Mouse (Mus musculus) myocyte (in vitro differentiated cells): ENCODE measurements around the gene Bysl. TPM values are rescaled to one million over a fixed set of nuclear protein-coding genes. Genes with fewer than 3 reads are reported as not detected.

Experiments used
- H3K27me3 ChIP-seq: one replicate; pipeline ENCODE4 v1.6.1; 2011; ENCODE audit not compliant: control insufficient read depth, insufficient read depth, insufficient read length
- H3K36me3 ChIP-seq: one replicate; pipeline ENCODE4 v1.6.1; 2011; ENCODE audit not compliant: control insufficient read depth, insufficient read depth
- H3K4me2 ChIP-seq: one replicate; pipeline ENCODE4 v1.6.1; 2011; ENCODE audit warnings: low read depth, control low read depth
- H3K4me3 ChIP-seq: one replicate; pipeline ENCODE4 v1.5.1; 2011; ENCODE audit warnings: mild to moderate bottlenecking, control low read depth, moderate library complexity
- H3K79me2 ChIP-seq: one replicate; pipeline ENCODE4 v1.6.1; 2011; ENCODE audit not compliant: control insufficient read depth, insufficient read depth
- H3ac ChIP-seq: one replicate; pipeline ENCODE4 v1.6.1; 2011; ENCODE audit not compliant: control insufficient read depth, insufficient read length
- CEBPB ChIP-seq: IDR thresholded peaks from 2 replicates; pipeline ENCODE4 v1.6.1; 2011; ENCODE audit warnings: mild to moderate bottlenecking, moderate library complexity; ENCODE audit not compliant: poor library complexity, insufficient read depth, severe bottlenecking
- E2F4 ChIP-seq: IDR thresholded peaks from one replicate; pipeline ENCODE4 v1.6.1; 2011; ENCODE audit warnings: mild to moderate bottlenecking, control low read depth, moderate library complexity; ENCODE audit not compliant: insufficient read depth
- MAX ChIP-seq: IDR thresholded peaks from one replicate; pipeline ENCODE4 v1.6.1; 2011; ENCODE audit warnings: low read depth, mild to moderate bottlenecking, control low read depth
- MYOD1 ChIP-seq, 3 experiments: IDR thresholded peaks; one replicate each; pipeline ENCODE4 v1.6.1; 2011; ENCODE audit warnings: control low read depth in 2 of 3, low read depth in 2 of 3, mild to moderate bottlenecking in 2 of 3, moderate library complexity in 1 of 3; ENCODE audit not compliant: insufficient read length in 2 of 3, control insufficient read depth in 1 of 3
- MYOG ChIP-seq, 3 experiments: IDR thresholded peaks; one replicate each; pipeline ENCODE4 v1.6.1; 2011; ENCODE audit warnings: control low read depth in 2 of 3, low read depth in 2 of 3, mild to moderate bottlenecking in 2 of 3; ENCODE audit not compliant: insufficient read length in 2 of 3, control insufficient read depth in 1 of 3, insufficient read depth in 1 of 3
- POLR2A ChIP-seq: IDR thresholded peaks from one replicate; pipeline ENCODE4 v1.6.1; 2011; ENCODE audit warnings: low read depth, mild to moderate bottlenecking, control low read depth, moderate library complexity; ENCODE audit not compliant: insufficient read length
- POLR2AphosphoS2 ChIP-seq: IDR thresholded peaks from one replicate; pipeline ENCODE4 v1.6.1; 2011; ENCODE audit warnings: low read depth, control low read depth; ENCODE audit not compliant: insufficient read length
- REST ChIP-seq: IDR thresholded peaks from one replicate; pipeline ENCODE4 v1.6.1; 2011; ENCODE audit warnings: mild to moderate bottlenecking, control low read depth, moderate library complexity; ENCODE audit not compliant: insufficient read depth, insufficient read length
- SRF ChIP-seq: IDR thresholded peaks from one replicate; pipeline ENCODE4 v1.6.1; 2011; ENCODE audit warnings: low read depth; ENCODE audit not compliant: control insufficient read depth, insufficient read length
- TCF12 ChIP-seq: IDR thresholded peaks from one replicate; pipeline ENCODE4 v1.6.1; 2011; ENCODE audit warnings: mild to moderate bottlenecking, control low read depth; ENCODE audit not compliant: poor library complexity, insufficient read depth, severe bottlenecking
- TCF3 ChIP-seq: IDR thresholded peaks from one replicate; pipeline ENCODE4 v1.6.1; 2011; ENCODE audit warnings: low read depth, control low read depth; ENCODE audit not compliant: insufficient read length
- USF1 ChIP-seq: IDR thresholded peaks from one replicate; pipeline ENCODE4 v1.6.1; 2011; ENCODE audit warnings: low read depth, mild to moderate bottlenecking, control low read depth, moderate library complexity
- polyA plus RNA-seq: library from polyadenylated mRNA; unstranded; fragments of >200 nt; fragmentation: generic; extraction: Trizol; gene quantifications from one replicate; pipeline ENCODE4 v1.2.1, GENCODE M21; 2012; ENCODE audit warnings: missing spikeins

Bysl gene
- polyA plus RNA-seq, 1 experiment = 41.0 TPM

DNA sequence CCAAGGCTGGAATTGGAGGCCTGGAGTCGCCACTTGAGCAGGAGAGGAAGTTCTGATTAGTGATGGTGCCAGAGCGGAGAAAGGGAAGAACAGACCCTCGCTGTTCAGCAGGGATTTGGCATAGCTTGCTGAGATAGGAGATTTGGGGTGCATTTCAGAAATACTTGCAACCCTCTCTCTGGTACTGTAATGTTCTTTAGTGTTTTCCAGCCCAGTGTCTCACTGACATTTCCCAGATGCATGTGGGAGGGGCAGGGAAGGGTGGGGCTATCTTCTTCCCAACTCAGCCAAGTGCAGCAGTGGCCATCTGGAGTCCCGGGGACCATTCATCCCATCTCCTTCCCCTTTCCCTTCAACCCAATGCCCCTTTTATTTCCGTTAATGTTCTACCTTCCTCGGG is 51.6 kb downstream of the Bysl start:
- H3K4me2 ChIP-seq = no peak overlapping the region
- TF ChIP-seq E2F4 (no peak), USF1 (no peak), MAX (no peak), MYOD1 (IDR thresholded peaks at IDR 0.05; ENCODE audit: control insufficient read depth in 1 of 3, insufficient read length in 2 of 3, low read depth in 2 of 3) (no peak), TCF12 (no peak), TCF3 (no peak)
- no peaks in the 10 kb centered on the region for H3K79me2 ChIP-seq
- no peaks in the 10 kb centered on the region for H3K36me3 ChIP-seq
- H3K4me3 ChIP-seq = no peak overlapping the region
- H3K27me3 ChIP-seq = no peaks in the 10 kb centered on the region
- no peak overlapping the region for H3ac ChIP-seq

- Histone ChIP-seq H3K27me3 (no peaks in the 10 kb centered on the region), H3K4me3 (no peak overlapping the region), H3K4me2 (no peak overlapping the region), H3K36me3 (no peaks in the 10 kb centered on the region), H3K79me2 (no peaks in the 10 kb centered on the region), H3ac (no peak overlapping the region)
- TF ChIP-seq CEBPB (no peak), TCF3 (no peak), TCF12 (no peak), MAX (no peak), MYOD1 (IDR thresholded peaks at IDR 0.05; ENCODE audit: control insufficient read depth in 1 of 3, insufficient read length in 2 of 3, low read depth in 2 of 3) (no peak), REST (no peak), POLR2A (no peak), MYOG (IDR thresholded peaks at IDR 0.05; ENCODE audit: control insufficient read depth in 1 of 3, insufficient read depth in 1 of 3, insufficient read length in 2 of 3, low read depth in 2 of 3) (no peak)
These were observed 54.1 kb downstream of the Bysl start for GRCm38 (mm10) chr17:47557179-47557578.

DNA sequence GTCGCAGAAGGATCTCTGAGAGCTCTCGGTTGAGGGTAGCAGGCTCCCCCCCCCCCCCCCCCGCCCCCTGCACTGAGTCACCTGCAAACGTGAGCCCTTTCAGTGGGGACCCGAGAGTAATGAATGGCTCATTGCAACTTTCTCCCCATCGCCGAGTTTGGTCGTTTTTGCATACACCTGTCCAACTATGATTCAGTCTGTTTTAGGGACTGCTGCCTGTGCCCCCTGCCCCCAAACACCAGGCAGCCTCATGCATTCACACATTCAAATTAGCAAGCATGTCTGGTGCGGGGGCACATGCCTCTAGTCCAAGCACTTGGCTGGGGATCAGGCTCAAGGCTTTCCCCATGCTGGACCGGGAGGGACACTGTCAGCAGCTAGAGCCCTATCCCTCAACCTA is 56.7 kb downstream of the Bysl start:
- no peak for TF ChIP-seq USF1
- no peak for TF ChIP-seq E2F4
- TF ChIP-seq MYOD1 (IDR thresholded peaks at IDR 0.05; ENCODE audit: control insufficient read depth in 1 of 3, insufficient read length in 2 of 3, low read depth in 2 of 3) = no peak
- TF ChIP-seq TCF12 = no peak
- TF ChIP-seq MAX = no peak
- no peak for TF ChIP-seq CEBPB
- TF ChIP-seq SRF = no peak
- TF ChIP-seq REST = no peak
- TF ChIP-seq POLR2AphosphoS2 = no peak
- no peak for TF ChIP-seq POLR2A
- TF ChIP-seq MYOG (IDR thresholded peaks at IDR 0.05; ENCODE audit: control insufficient read depth in 1 of 3, insufficient read depth in 1 of 3, insufficient read length in 2 of 3, low read depth in 2 of 3) = no peak
- Histone ChIP-seq H3K79me2 (no peaks in the 10 kb centered on the region), H3K36me3 (no peaks in the 10 kb centered on the region), H3ac (no peak overlapping the region), H3K27me3 (no peaks in the 10 kb centered on the region), H3K4me3 (no peak overlapping the region), H3K4me2 (no peak overlapping the region)

DNA sequence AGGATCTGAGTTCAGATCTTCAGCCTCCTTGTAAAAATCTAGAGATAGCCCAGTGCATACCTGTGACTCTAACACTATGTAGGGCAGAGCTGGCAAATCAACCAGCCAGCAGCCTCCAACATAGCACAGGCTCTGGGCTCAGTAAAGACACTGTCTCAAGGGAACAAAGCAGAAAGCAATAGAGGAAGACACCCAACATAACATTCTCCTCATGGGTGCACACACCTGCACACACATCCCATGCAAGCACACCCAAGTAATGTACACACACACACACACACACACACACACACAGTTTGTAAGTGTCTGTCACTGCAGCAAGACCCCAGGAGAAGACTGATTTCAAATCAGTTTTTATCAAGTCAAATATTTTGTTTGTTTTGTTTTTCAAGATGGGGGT is 58.3 kb downstream of the Bysl start:
- Histone ChIP-seq H3K79me2 (no peaks in the 10 kb centered on the region), H3ac (no peak overlapping the region), H3K27me3 (no peaks in the 10 kb centered on the region), H3K36me3 (no peaks in the 10 kb centered on the region), H3K4me2 (no peak overlapping the region), H3K4me3 (no peak overlapping the region)
- TF ChIP-seq MYOD1 (IDR thresholded peaks at IDR 0.05; ENCODE audit: control insufficient read depth in 1 of 3, insufficient read length in 2 of 3, low read depth in 2 of 3) (no peak), TCF3 (no peak), E2F4 (no peak), POLR2A (no peak), SRF (no peak), USF1 (no peak), MAX (no peak), MYOG (IDR thresholded peaks at IDR 0.05; ENCODE audit: control insufficient read depth in 1 of 3, insufficient read depth in 1 of 3, insufficient read length in 2 of 3, low read depth in 2 of 3) (no peak), POLR2AphosphoS2 (no peak), REST (no peak), CEBPB (no peak), TCF12 (no peak)

- Histone ChIP-seq H3K79me2 (no peaks in the 10 kb centered on the region), H3K4me3 (no peak overlapping the region), H3K4me2 (peak overlapping the region; percentile 15), H3ac (no peak overlapping the region), H3K27me3 (no peaks in the 10 kb centered on the region), H3K36me3 (no peaks in the 10 kb centered on the region)
- peak; percentile 6 for TF ChIP-seq USF1
- TF ChIP-seq MYOG (IDR thresholded peaks at IDR 0.05; ENCODE audit: control insufficient read depth in 1 of 3, insufficient read depth in 1 of 3, insufficient read length in 2 of 3, low read depth in 2 of 3) = no peak
These were observed 60.2 kb downstream of the Bysl start for GRCm38 (mm10) chr17:47551049-47551448.

Other genes starting within 250 kb of the Bysl start
- gene Mrps10, start 242.6 kb downstream of the Bysl start, polyA plus RNA-seq = 97.9 TPM
- gene Guca1b, start 226.1 kb downstream of the Bysl start, polyA plus RNA-seq = 0.20 TPM
- gene Guca1a, start 210.9 kb downstream of the Bysl start, polyA plus RNA-seq = 1.2 TPM
- gene AI661453, start 174.9 kb downstream of the Bysl start, polyA plus RNA-seq = 0.08 TPM
- not detected for gene 1700001C19Rik, start 174.1 kb downstream of the Bysl start, polyA plus RNA-seq
- 13.4 TPM for gene Taf8, start 109.2 kb downstream of the Bysl start, polyA plus RNA-seq
- gene Ccnd3, start 106.4 kb downstream of the Bysl start, polyA plus RNA-seq = 858 TPM
- gene Med20, start 90 bp upstream of the Bysl start, polyA plus RNA-seq = 33.4 TPM
- gene Gm20517, start 97 bp upstream of the Bysl start, polyA plus RNA-seq = 1.5 TPM
- gene Usp49, start 19.2 kb upstream of the Bysl start, polyA plus RNA-seq = 2.5 TPM
- gene Tomm6, start 76.9 kb upstream of the Bysl start, polyA plus RNA-seq = 232 TPM
- gene Frs3, start 77.5 kb upstream of the Bysl start, polyA plus RNA-seq = 3.4 TPM
- 1.3 TPM for gene Gm21981, start 83.0 kb upstream of the Bysl start, polyA plus RNA-seq
- 0.32 TPM for gene Prickle4, start 83.2 kb upstream of the Bysl start, polyA plus RNA-seq
- not detected for gene Pgc, start 115.3 kb upstream of the Bysl start, polyA plus RNA-seq
- gene Tfeb, start 125.5 kb upstream of the Bysl start, polyA plus RNA-seq = 16.5 TPM
- 1.1 TPM for gene Mdfi, start 223.2 kb upstream of the Bysl start, polyA plus RNA-seq